Mouse (Mus musculus): ENCODE results near the gene Pcnp. TPM values are rescaled to one million over a fixed set of nuclear protein-coding genes. Genes with fewer than 3 reads are reported as not detected.
"Not testable (repeated sequence)": the region's sequence is repeated elsewhere in the genome, so short reads cannot be mapped to it uniquely, and the experiment has no call there.

The Pcnp gene
- 4.4 and 6.3 TPM in 2 replicates for polyA plus RNA-seq (2012)

GRCm38 (mm10) chr16:56029661-56030082 lies at the start of gene Pcnp:
Pcnp (minus strand) TSS chr16:56029739.
- peak within 1 kb of the TSS; percentile 80 for H3K4me3 ChIP-seq (replicated peaks)
- TF ChIP-seq TAL1 (IDR thresholded peaks at IDR 0.05; ENCODE audit: low read length) (no peak), GATA1 (IDR thresholded peaks at IDR 0.05; ENCODE audit: low read length) (no peak)
- H3K9me3 ChIP-seq (ENCODE audit: control insufficient read depth, low read length), result no peaks in the 10 kb centered on the region
- H3K36me3 ChIP-seq (ENCODE audit: control insufficient read depth), result peaks cover 63% of the 10 kb centered on the region
- no peaks in the 10 kb centered on the region for H3K27me3 ChIP-seq (ENCODE audit: control insufficient read depth)
- H3K4me1 ChIP-seq (ENCODE audit: control insufficient read depth), result peaks cover 31% of the 10 kb centered on the region

- no peak for TF ChIP-seq TAL1 (IDR thresholded peaks at IDR 0.05; ENCODE audit: low read length)
- TF ChIP-seq GATA1 (IDR thresholded peaks at IDR 0.05; ENCODE audit: low read length), result no peak
- Histone ChIP-seq H3K9me3 (ENCODE audit: control insufficient read depth, low read length) (no peaks in the 10 kb centered on the region), H3K4me3 (replicated peaks) (peak overlapping the region; percentile 70), H3K4me1 (ENCODE audit: control insufficient read depth) (peaks cover 65% of the 10 kb centered on the region), H3K27me3 (ENCODE audit: control insufficient read depth) (no peaks in the 10 kb centered on the region), H3K36me3 (ENCODE audit: control insufficient read depth) (peaks cover 40% of the 10 kb centered on the region)
These were observed 46.8 kb upstream of the Pcnp start for GRCm38 (mm10) chr16:56076121-56076869.

DNA sequence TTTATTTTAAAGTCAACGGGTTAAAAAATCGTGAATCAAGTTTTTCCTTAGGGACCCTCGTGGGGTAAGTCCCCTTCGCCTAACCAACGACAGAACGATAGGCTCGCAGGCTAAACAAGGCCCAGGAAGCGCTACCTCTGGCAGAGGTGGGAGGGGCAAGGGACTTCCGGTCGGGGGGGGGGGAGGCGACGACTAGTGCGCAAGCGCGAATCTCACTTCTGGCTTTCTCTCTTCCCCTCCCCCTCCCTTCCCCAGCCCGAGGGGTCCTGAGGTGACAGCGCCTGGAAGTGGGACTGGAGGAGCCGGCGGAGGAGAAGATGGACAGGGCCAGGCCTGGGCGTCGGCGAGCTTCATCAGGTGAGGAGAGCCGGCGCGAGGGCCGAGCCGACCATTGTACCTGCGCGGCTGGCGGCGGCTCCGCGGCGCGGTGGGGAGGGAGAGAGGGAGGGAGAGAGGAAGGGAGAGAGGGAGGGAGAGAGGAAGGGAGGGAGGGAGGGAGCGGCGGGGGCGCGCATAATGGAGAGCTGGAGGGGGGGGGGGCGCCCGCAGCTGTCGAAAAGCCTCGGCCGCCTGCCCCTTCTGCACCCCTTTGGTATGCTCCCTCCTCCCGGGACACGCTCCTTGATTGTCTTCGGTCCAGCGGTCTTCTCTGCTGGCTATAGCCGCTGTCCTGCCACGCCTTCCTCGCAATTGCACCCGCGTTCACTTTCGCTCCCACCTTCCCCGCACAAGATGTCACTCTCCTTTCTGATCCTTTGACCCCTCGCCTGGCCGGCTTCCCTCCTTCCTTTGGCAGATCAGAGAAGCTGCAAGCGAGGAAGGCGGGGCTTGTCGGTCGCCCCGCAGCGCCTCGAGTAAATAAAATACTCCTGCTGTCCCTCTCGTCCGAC lies 45.9 kb upstream of the Pcnp start:
- TF ChIP-seq TAL1 (IDR thresholded peaks at IDR 0.05; ENCODE audit: low read length) (no peak), GATA1 (IDR thresholded peaks at IDR 0.05; ENCODE audit: low read length) (no peak)
- no peaks in the 10 kb centered on the region for H3K9me3 ChIP-seq (ENCODE audit: control insufficient read depth, low read length)
- H3K36me3 ChIP-seq (ENCODE audit: control insufficient read depth), result peaks cover 36% of the 10 kb centered on the region
- no peaks in the 10 kb centered on the region for H3K27me3 ChIP-seq (ENCODE audit: control insufficient read depth)
- peaks cover 70% of the 10 kb centered on the region for H3K4me1 ChIP-seq (ENCODE audit: control insufficient read depth)
- peak overlapping the region; percentile 70 for H3K4me3 ChIP-seq (replicated peaks)

DNA sequence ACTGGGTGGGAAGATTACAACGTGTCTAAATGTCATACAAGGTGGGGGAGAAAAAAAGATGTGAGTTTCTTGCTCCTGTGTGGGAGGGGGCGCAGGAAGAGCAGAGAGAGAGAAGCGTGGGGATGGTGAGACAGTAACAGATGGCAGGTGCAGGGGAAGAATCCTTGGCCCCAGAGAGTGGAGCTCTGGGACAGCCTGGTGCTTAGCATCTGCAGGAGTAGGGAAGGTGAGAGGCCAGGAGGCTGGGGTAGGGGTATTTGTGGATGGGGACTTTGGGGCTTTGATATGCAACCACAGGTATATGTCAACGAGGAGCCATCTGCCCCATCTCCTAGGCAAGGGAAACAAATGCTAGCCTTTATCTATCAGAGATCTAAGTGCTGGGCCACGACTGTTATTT lies 45.0 kb upstream of the Pcnp start:
- peak overlapping the region; percentile 70 for H3K4me3 ChIP-seq (replicated peaks)
- peaks cover 30% of the 10 kb centered on the region for H3K36me3 ChIP-seq (ENCODE audit: control insufficient read depth)
- no peaks in the 10 kb centered on the region for H3K9me3 ChIP-seq (ENCODE audit: control insufficient read depth, low read length)
- H3K27me3 ChIP-seq (ENCODE audit: control insufficient read depth), result no peaks in the 10 kb centered on the region
- H3K4me1 ChIP-seq (ENCODE audit: control insufficient read depth), result peaks cover 73% of the 10 kb centered on the region
- TF ChIP-seq GATA1 (IDR thresholded peaks at IDR 0.05; ENCODE audit: low read length) (peak; percentile 58), TAL1 (IDR thresholded peaks at IDR 0.05; ENCODE audit: low read length) (no peak)

DNA sequence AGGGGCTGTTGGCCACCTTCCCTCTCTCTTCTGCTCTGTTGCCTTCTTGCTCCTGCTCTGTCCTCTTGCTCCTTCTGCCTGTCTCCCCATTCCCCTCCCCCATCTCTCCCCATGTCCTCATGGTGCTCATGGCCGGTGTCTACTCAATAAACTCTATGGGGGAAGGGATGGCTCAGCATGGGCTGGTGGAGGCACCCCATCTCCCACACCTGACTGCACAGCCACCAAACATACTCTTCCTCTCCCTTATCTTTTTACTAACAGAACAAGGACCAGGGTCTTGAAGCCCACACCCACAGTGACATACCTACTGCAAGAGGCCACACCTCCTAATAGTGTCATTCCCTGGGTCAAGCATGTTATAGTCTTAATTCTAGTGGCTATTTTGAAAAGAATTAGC lies 44.6 kb upstream of the Pcnp start:
- Histone ChIP-seq H3K9me3 (ENCODE audit: control insufficient read depth, low read length) (no peaks in the 10 kb centered on the region), H3K4me3 (replicated peaks) (peak overlapping the region; percentile 70), H3K4me1 (ENCODE audit: control insufficient read depth) (peaks cover 74% of the 10 kb centered on the region), H3K36me3 (ENCODE audit: control insufficient read depth) (peaks cover 27% of the 10 kb centered on the region), H3K27me3 (ENCODE audit: control insufficient read depth) (no peaks in the 10 kb centered on the region)
- TF ChIP-seq TAL1 (IDR thresholded peaks at IDR 0.05; ENCODE audit: low read length), result no peak
- TF ChIP-seq GATA1 (IDR thresholded peaks at IDR 0.05; ENCODE audit: low read length), result no peak

- Histone ChIP-seq H3K4me1 (ENCODE audit: control insufficient read depth) (peaks cover 80% of the 10 kb centered on the region), H3K36me3 (ENCODE audit: control insufficient read depth) (peaks cover 21% of the 10 kb centered on the region)
- H3K4me3 ChIP-seq (replicated peaks); H3K27me3 ChIP-seq (ENCODE audit: control insufficient read depth); H3K9me3 ChIP-seq (ENCODE audit: control insufficient read depth, low read length): not testable (repeated sequence)
These were observed 43.6 kb upstream of the Pcnp start for GRCm38 (mm10) chr16:56073150-56073549.

DNA sequence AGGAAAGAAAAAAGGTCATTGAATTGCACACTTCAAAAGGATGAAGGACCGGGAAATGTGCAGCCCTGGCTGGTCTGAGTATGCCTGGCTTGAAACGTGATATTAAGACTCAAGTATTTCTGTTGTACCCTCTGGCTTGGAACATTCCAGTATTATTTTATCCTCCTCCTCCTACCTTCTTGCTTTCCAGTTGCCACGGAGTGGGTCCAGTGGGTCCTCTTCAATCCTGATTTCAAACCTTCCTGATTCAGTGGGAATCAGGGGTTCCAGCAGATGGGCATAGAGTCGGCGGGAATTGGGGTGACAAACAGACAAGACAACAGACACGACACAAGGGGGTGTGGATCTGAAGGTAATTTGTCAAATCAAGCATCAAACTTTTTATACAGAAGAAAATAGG lies 43.0 kb upstream of the Pcnp start:
- Histone ChIP-seq H3K9me3 (ENCODE audit: control insufficient read depth, low read length) (no peaks in the 10 kb centered on the region), H3K36me3 (ENCODE audit: control insufficient read depth) (peaks cover 14% of the 10 kb centered on the region), H3K27me3 (ENCODE audit: control insufficient read depth) (no peaks in the 10 kb centered on the region), H3K4me1 (ENCODE audit: control insufficient read depth) (peaks cover 86% of the 10 kb centered on the region), H3K4me3 (replicated peaks) (peak overlapping the region; percentile 64)
- TF ChIP-seq GATA1 (IDR thresholded peaks at IDR 0.05; ENCODE audit: low read length) (no peak), TAL1 (IDR thresholded peaks at IDR 0.05; ENCODE audit: low read length) (no peak)

DNA sequence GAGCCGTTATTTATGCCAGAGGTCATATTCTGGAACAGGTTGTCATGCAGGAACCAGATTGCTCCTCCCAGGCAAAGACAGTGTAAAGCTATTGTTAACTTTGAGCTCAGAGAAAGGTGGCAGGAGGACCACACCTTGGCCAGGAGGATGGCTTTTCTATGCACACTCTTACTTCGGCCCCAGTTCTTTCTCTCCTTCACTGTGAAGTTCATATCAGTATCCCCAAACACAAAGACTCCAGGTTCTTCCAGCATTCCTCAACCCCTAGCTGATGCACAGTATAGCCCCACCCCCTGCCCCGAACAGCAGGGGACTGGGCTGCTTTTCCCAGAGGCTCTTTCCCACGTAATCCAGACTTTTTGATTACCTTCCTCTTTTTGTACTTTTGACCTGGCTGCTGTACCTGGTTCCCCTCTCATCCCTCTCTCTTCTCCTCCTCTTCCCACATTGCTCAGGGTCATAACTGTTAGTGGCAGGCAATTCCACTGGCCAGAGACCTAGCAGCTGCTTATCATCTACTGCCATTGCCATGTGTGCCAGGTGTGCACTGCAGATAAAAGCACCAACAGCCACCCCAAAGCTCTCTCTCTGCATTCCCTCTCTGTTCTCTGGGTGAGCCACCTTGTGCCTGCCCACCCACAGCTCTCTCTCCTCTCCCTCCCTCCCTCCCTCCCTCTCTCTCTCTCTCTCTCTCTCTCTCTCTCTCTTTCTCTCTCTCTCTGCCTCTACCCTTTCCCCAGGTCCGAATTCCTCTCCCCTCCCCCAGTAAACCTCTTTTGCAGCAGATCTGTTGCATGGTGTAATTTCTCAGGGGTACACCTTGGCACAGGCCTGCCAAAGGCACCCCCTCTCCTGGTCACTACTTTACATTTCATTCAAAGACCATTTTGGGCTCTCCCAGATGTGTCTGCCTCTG lies 42.0 kb upstream of the Pcnp start:
- no peaks in the 10 kb centered on the region for H3K9me3 ChIP-seq (ENCODE audit: control insufficient read depth, low read length)
- TF ChIP-seq GATA1 (IDR thresholded peaks at IDR 0.05; ENCODE audit: low read length) (peak; percentile 96), TAL1 (IDR thresholded peaks at IDR 0.05; ENCODE audit: low read length) (peak; percentile 96)
- peak overlapping the region; percentile 64 for H3K4me3 ChIP-seq (replicated peaks)
- no peaks in the 10 kb centered on the region for H3K27me3 ChIP-seq (ENCODE audit: control insufficient read depth)
- peaks cover 86% of the 10 kb centered on the region for H3K4me1 ChIP-seq (ENCODE audit: control insufficient read depth)
- peaks cover 10% of the 10 kb centered on the region for H3K36me3 ChIP-seq (ENCODE audit: control insufficient read depth)
